Mouse (Mus musculus): ENCODE data around the gene 5730522E02Rik. TPM values are rescaled to one million over a fixed set of nuclear protein-coding genes. Genes with fewer than 3 reads are reported as not detected.
"Not testable (repeated sequence)": the region's sequence is repeated elsewhere in the genome, so short reads cannot be mapped to it uniquely, and the experiment has no call there.

5730522E02Rik gene
- 8.3 and 11.8 TPM in 2 replicates for polyA plus RNA-seq (2012; rRNA removed)

GRCm38 (mm10) chr11:26210582-26211180, at the start of gene 5730522E02Rik:
5730522E02Rik (minus strand) TSS chr11:26210763.
- no peak for DNase-seq (ENCODE audit: extremely low spot score in 1 of 2, low spot score in 1 of 2)

DNA sequence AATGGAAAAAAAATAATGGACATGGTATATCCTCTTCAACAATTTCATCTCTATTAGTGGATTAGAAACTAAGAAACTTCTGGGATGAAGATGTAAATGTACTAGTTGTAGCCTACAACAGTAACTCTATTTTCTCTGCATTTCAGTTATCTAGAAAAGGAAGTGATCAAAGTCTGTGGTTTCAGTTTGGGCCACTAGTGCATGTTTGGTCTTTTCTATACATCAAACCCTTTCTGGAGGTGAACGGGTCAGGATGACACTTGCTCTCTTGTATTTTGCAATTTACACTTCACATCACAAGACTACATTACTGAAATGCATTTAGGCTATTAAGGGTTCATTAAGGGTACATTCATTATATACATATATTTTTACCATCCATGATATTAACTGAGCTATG, 26.0 kb upstream of the 5730522E02Rik start:
- DNase-seq (ENCODE audit: extremely low spot score in 1 of 2, low spot score in 1 of 2): no peak

GRCm38 (mm10) chr11:26229895-26230294, 19.3 kb upstream of the 5730522E02Rik start:
- DNase-seq (ENCODE audit: extremely low spot score in 1 of 2, low spot score in 1 of 2): no peak

DNA sequence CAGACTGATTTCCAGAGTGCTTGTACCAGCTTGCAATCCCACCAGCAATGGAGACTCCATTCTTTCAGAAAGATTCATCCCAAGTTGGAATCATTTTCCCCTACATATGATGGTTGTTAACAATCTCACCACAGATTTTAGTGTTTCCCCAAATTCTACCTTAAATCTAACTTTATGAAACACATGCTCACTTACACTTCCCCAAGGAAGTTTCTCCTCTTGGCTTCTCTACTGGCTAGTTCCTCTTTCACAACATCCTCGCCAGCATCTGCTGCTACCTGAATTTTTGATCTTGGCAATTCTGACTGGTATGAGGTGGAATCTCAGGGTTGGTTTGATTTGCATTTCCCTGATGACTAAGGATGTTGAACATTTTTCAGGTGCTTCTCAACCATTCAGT, 3.1 kb upstream of the 5730522E02Rik start:
- not testable (repeated sequence) for DNase-seq (ENCODE audit: extremely low spot score in 1 of 2, low spot score in 1 of 2)

GRCm38 (mm10) chr11:26209811-26210581, 567 bp downstream of the 5730522E02Rik start:
- DNase-seq (ENCODE audit: extremely low spot score in 1 of 2, low spot score in 1 of 2): peak; percentile 5 to 32

- no peak for DNase-seq (ENCODE audit: extremely low spot score in 1 of 2, low spot score in 1 of 2)
Measured at GRCm38 (mm10) chr11:26203466-26203865, 7.1 kb downstream of the 5730522E02Rik start.

DNA sequence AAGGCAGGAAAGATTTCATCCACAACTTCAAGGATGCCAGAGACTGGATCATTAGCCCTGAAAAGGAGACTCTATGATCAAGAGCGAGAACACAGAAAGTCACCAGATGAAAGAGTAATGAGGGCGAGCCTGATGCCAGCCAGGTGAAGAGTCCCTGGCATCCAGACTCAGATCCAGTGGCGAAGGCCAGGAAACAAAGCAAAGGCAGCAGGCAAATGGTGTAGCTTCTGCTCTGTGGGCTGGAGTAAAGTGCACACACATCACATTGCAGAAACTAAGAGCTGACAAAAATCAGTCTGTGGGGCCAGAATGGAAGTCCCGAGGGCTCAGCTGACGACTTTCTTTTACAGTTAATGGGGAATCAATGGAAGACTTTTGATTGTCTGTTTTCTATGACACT, 7.7 kb downstream of the 5730522E02Rik start:
- DNase-seq (ENCODE audit: extremely low spot score in 1 of 2, low spot score in 1 of 2): no peak

DNA sequence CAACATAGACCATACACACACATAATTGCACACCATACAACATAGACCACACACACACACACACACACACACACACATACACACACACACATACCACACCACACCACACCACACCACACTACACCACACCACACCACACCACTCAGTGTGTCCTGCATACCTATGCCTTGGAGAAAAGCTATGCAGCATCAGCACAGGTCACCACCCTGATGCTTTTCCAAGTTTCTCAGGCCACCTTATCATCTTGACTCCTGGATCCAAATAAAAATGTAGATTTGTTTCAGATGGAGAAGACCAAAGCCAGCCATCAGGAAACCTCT, 8.8 kb downstream of the 5730522E02Rik start:
- DNase-seq (ENCODE audit: extremely low spot score in 1 of 2, low spot score in 1 of 2): no peak

DNA sequence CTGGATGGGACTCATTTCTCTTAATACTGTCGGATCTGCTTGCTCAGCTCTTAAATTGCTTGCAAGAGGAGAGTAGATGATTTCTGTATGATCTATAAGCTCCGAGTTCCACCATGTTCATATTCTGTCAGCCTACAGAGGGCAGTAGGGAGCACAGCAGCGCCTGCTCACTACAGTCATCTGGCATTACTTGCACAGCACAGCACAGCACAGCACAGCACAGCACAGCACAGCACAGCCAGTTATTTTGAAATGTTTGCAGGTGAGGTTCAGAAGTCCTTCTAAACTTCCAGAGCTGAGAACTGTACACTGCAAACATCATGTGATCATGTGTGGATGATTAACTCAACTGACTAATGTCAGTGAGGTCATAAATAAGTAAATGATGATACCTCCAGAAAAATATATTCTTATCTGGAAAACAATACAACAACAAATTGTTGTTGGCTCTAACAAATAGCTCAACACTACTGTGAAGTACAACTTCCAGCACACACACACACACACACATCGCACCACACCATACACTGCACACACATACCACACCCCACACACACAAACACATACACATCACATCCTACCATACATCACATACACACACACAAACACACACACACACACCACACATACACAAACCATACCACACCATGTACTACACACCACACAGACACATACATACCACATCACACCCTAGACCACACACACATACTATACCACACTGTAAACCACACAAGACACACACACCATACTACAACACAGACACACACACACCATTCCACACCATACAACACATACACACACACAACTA, 9.4 kb downstream of the 5730522E02Rik start:
- peak; percentile 36 to 82 for DNase-seq (ENCODE audit: extremely low spot score in 1 of 2, low spot score in 1 of 2)

DNA sequence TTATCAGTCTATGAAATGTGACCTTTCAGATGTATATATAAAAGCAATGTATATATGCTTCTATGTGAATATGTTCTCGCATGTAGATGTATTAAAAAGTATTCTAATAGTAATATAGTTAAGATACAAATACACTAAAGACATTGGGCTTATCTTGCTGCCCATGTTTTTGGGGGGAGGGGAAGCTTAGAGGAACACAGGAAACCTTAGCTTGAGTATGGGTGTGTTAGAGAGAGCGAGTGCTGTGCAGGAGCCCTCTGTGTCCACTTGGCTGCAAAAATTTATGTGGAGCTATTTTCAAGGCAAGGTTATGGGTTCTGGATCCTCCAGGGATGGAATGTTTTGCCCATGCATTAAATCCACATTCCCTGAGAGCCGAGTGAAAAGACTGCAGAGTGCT, 15.1 kb downstream of the 5730522E02Rik start:
- DNase-seq (ENCODE audit: extremely low spot score in 1 of 2, low spot score in 1 of 2): no peak

GRCm38 (mm10) chr11:26187231-26187967, 23.2 kb downstream of the 5730522E02Rik start:
- no peak for DNase-seq (ENCODE audit: extremely low spot score in 1 of 2, low spot score in 1 of 2)

DNA sequence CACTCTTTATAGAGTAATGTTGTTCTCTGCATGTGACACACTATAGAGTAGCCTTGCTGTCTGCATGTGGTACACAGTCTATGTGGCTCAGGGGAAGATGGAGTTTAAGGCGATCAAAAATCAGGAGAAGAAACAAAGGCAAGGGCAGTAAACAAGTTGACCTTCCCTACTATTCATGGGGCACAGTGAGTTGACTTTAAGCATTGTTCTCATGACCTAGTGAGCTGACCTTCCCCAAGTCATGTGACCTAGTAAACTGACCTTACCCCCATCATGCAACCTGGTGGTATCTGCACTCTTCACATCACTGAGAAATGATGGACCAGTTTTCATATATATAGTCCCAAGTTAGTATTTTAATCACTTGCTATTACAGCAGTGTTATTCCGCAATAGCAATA, 40.0 kb downstream of the 5730522E02Rik start:
- DNase-seq (ENCODE audit: extremely low spot score in 1 of 2, low spot score in 1 of 2): no peak

DNA sequence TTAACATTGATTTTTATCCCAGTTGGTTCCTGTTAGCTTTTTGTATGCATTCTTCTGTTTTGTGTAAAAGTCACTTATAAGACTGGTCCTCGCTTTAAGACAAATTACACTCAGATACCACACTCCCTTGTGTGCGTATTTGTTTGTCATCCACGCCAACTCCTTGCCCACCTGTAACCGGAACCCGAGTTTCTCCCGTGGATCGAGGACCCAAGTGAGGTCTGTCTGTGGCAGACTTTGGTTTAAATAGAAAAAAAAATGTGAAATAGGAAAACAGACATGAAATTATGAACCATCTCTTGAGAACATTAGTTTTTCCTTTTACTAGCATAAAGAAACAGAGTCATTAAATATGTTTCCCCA, 43.0 kb downstream of the 5730522E02Rik start:
- DNase-seq (ENCODE audit: extremely low spot score in 1 of 2, low spot score in 1 of 2): no peak

DNA sequence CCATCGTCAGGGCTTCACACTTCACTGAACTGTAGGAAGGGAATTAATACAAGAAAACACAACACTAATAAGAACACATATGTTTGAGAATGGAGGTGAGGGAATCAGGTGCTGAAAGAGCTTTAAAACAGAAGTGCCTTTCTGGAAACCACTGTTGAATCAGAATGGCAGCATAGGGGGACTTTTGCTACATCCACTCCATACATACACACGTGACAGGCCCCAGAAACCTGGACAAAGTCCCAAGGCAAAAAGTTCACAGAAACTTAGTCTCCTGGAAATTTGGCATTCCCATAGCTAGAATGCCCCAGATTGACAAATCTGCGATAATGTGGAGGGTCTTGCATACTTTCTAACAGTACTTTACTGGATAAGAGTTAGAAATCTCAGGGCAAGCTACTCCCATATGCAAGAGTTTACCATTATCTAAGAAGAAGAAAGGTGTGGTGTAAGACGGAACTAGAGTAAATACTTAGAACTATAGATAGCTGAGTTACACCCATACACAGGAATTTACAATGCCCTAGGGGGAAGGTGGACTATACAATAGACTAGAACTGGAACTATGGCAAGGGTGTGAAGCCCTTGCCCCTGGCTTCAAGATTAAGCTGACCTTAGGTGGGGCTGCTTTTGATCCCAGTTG, 43.5 kb downstream of the 5730522E02Rik start:
- no peak for DNase-seq (ENCODE audit: extremely low spot score in 1 of 2, low spot score in 1 of 2)

DNA sequence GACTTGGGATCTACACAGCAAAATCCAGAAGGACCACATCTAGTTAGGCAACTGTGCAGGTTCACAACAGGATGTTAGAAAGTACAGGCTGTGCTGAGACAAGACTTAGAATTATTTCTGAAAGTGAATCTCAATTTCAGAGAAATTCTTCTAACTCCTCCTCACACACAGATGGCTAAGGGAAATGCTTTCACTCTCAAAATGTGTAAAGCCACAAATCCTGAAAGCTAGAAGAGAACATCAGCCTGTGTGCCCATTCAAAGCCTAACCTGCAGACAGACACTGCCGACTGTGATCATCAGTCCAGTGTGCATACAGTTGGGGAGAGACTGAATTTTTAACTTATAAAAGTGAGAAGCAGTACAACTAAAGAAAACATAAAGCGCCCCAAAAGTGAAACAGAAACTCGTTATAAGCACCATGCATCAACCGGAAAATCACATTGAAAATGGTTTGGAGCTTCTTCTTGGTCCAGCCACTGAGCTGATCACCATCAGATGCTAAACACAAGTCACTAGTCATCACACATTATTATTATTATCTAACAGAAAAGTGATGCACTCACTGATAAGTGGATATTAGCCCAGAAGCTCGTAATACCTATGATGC, 45.8 kb downstream of the 5730522E02Rik start:
- DNase-seq (ENCODE audit: extremely low spot score in 1 of 2, low spot score in 1 of 2): peak in 1 of 2 experiments; percentile 58

DNA sequence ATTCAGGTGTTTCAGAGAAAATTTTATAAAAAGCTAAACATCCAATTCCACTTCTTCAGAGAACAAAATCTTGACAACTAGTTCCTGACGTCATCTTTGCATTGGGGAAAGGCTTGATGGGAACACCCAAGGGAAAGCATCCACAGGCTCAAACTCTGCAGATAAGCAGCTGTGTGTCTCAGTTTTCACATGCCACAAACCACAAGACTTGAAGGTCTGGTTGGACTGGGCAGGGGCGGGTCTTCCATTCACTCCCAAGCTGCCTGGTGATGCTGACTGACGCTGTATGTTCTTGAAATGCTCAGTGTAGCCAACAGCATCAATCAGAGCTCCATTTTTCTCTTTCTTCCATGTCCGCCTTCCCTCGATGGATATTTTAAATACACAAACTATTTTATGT, 49.2 kb downstream of the 5730522E02Rik start:
- DNase-seq (ENCODE audit: extremely low spot score in 1 of 2, low spot score in 1 of 2): no peak

- DNase-seq (ENCODE audit: extremely low spot score in 1 of 2, low spot score in 1 of 2): no peak
Measured at GRCm38 (mm10) chr11:26159033-26159432, 51.5 kb downstream of the 5730522E02Rik start.

DNA sequence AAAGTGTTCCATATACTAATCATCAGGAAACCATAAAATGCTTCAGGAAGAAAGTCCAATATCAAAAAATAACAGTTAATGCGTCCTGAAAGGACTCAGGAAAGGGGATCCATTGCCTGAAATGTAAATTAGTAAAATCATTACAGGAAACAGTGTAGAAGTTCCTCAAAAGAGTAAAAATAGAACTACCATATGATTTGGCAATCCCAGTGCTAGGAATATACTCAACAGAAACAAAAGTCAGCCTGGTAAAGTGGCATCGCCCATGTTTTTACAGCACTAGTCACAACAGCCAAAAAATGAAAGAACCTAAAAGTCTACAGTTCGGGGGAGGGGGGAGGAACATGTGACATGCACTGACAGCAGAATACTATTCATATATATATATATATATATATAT, 70.5 kb downstream of the 5730522E02Rik start:
- DNase-seq (ENCODE audit: extremely low spot score in 1 of 2, low spot score in 1 of 2): no peak

GRCm38 (mm10) chr11:26138013-26138412, 72.5 kb downstream of the 5730522E02Rik start:
- DNase-seq (ENCODE audit: extremely low spot score in 1 of 2, low spot score in 1 of 2): peak in 1 of 2 experiments; percentile 57

GRCm38 (mm10) chr11:26130911-26131310, 79.7 kb downstream of the 5730522E02Rik start:
- no peak for DNase-seq (ENCODE audit: extremely low spot score in 1 of 2, low spot score in 1 of 2)
